Comparison of ENCODE assay signal across 14 mouse cellular contexts in the genomic region with DNA sequence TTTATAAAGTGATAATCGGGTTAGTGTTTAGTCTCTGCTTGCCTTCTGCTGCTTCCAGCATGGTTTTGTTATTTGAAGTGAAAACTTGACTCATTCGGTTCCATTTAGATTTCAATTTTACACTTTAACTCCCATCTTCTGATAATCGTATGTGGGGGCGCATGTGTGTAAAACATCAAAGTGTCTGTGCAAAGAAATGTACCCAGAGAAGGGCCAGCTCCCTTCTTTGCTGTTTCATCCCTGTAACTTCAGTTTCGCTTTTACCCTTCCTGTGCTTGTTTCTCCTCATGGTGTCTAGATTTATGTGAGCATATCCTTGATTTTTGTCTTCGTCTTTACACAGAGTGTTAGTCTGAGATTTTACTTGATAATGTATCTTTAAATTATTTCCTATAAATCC.
"Had no signal": no experiment of that assay in that cellular context is flagged by ENCODE, and none has a peak within 500 bp of the region (broad histone marks: within the 10 kb centered on the region; RNA-seq: fewer than 3 reads in every experiment).

No protein-coding gene starts in this region.

- H3K4me3 ChIP-seq: limb, embryonic 13.5 days; myocyte; neural tube, embryonic 12.5 days had no signal

- H3K9ac ChIP-seq: limb, embryonic 13.5 days; liver, embryonic 14.5 days; neural tube, embryonic 12.5 days had no signal

- H3K27me3 ChIP-seq: limb, embryonic 13.5 days; neural tube, embryonic 12.5 days had no signal

- DNase-seq: kidney, adult 18-20 months; kidney, postnatal 25 days; left cerebral cortex, postnatal 4 days; lung, adult 18-20 months; midbrain, embryonic 14.5 days; retina, postnatal 1 day; right cerebral cortex, postnatal 4 days; spleen, adult 18-20 months; thymus, adult 18-20 months; thymus, postnatal 14 days had no signal

- H3K4me2 ChIP-seq: limb, embryonic 13.5 days; neural tube, embryonic 12.5 days had no signal

- H3K4me1 ChIP-seq: neural tube, embryonic 12.5 days had no signal

- H3K9me3 ChIP-seq: limb, embryonic 13.5 days; neural tube, embryonic 12.5 days had no signal

- H3K27ac ChIP-seq: limb, embryonic 13.5 days; liver, embryonic 14.5 days; neural tube, embryonic 12.5 days had no signal

- H3K36me3 ChIP-seq: limb, embryonic 13.5 days; neural tube, embryonic 12.5 days had no signal
